11 mouse cellular contexts compared by ENCODE assay signal in genomic region chr1:35759010-35759409, GRCm38 (mm10).
DNase-seq lines count a peak whose midpoint lies in the region; ATAC-seq and TF ChIP-seq lines count a peak whose summit lies in the region.
"Had no signal": no experiment of that assay in that cellular context is flagged by ENCODE, and none has a peak within 500 bp of the region (broad histone marks: within the 10 kb centered on the region; RNA-seq: fewer than 3 reads in every experiment).

No protein-coding gene starts in this region.

- no peak for ATAC-seq in heart, embryonic 16.5 days (replicated peaks; ENCODE audit: extremely low read depth, insufficient read depth, low FRiP score)

- intact Hi-C loops in left cerebral cortex, postnatal 10 days (cut with DNase I): no loop called here

- no peak overlapping the region for H3K4me3 ChIP-seq in heart, embryonic 16.5 days (ENCODE audit: low read length)
- H3K4me3 ChIP-seq in cerebellum, adult 2 months (replicated peaks; ENCODE audit: insufficient read depth, low read depth, low read length): no peak overlapping the region
- H3K4me3 ChIP-seq: kidney, embryonic 15.5 days had no signal

- peaks cover 9% of the 10 kb centered on the region; the same call in 1 of the 2 replicates for H3K4me1 ChIP-seq in heart, embryonic 16.5 days (ENCODE audit: control insufficient read depth, insufficient read depth, low read length)
- H3K4me1 ChIP-seq in cerebellum, adult 2 months (ENCODE audit: control insufficient read depth, insufficient read depth, low read length): peaks cover 4% of the 10 kb centered on the region

- H3K9ac ChIP-seq in heart, embryonic 16.5 days (ENCODE audit: low read length): no peak overlapping the region
- H3K9ac ChIP-seq: kidney, embryonic 15.5 days; lung, embryonic 14.5 days had no signal

- H3K4me2 ChIP-seq in heart, embryonic 16.5 days (ENCODE audit: low read depth, low read length): no peak overlapping the region
- H3K4me2 ChIP-seq: kidney, embryonic 15.5 days; lung, embryonic 14.5 days had no signal

- DNase-seq in heart, adult 18-20 months: no peak
- DNase-seq in frontal cortex, postnatal 14 days (ENCODE audit: low spot score in 2 of 2): peak; percentile 56 to 74
- peak; percentile 48 to 52 for DNase-seq in left cerebral cortex, postnatal 10 days (ENCODE audit: extremely low spot score in 1 of 2, low spot score in 2 of 2)
- peak; percentile 13 for DNase-seq in right cerebral cortex, postnatal 4 days
- DNase-seq in cerebellum, adult 2 months: no peak
- DNase-seq in adrenal gland, postnatal 10 days: no peak
- DNase-seq: lung, embryonic 14.5 days; spleen, adult 18-20 months; thymus, postnatal 25 days had no signal

- TF ChIP-seq CTCF in cerebellum, adult 2 months (IDR thresholded peaks at IDR 0.05; ENCODE audit: borderline replicate concordance, insufficient read depth, low read depth, low read length): no peak

- no peaks in the 10 kb centered on the region for H3K36me3 ChIP-seq in heart, embryonic 16.5 days (ENCODE audit: control insufficient read depth, insufficient read depth)
- H3K36me3 ChIP-seq: kidney, embryonic 15.5 days had no signal

- H3K27me3 ChIP-seq in heart, embryonic 16.5 days (ENCODE audit: control insufficient read depth, insufficient read depth, low read length): no peaks in the 10 kb centered on the region
- H3K27me3 ChIP-seq in cerebellum, adult 2 months (ENCODE audit: control insufficient read depth, insufficient read depth, low read length): no peaks in the 10 kb centered on the region; the same call in 1 of the 2 replicates
- H3K27me3 ChIP-seq: kidney, embryonic 15.5 days had no signal

- no peak for TF ChIP-seq POLR2A in cerebellum, adult 2 months (IDR thresholded peaks at IDR 0.05; ENCODE audit: borderline replicate concordance, insufficient read depth, low read length)

- H3K27ac ChIP-seq in heart, embryonic 16.5 days (ENCODE audit: low read length): peak overlapping the region; percentile 12
- H3K27ac ChIP-seq in cerebellum, adult 2 months (ENCODE audit: insufficient read depth, low read length): no peak overlapping the region
- H3K27ac ChIP-seq: kidney, embryonic 15.5 days had no signal

- H3K9me3 ChIP-seq in heart, embryonic 16.5 days (replicated peaks; ENCODE audit: control insufficient read depth, low read length): no peaks in the 10 kb centered on the region
- H3K9me3 ChIP-seq: kidney, embryonic 15.5 days had no signal

- 86% methylated on average over 12 of the region's 12 CpGs for WGBS in heart, embryonic 16.5 days
- WGBS in cerebellum, adult 2 months: 94% methylated on average over 12 of the region's 12 CpGs

Comparison
In these comparisons a context has a peak if more than half of its experiments do, and no peak if none do; other contexts are left out.
1. DNase-seq: peak in frontal cortex, postnatal 14 days (2 of 2), left cerebral cortex, postnatal 10 days (2 of 2) and right cerebral cortex, postnatal 4 days (single experiment); none in heart, adult 18-20 months (0 of 2), cerebellum, adult 2 months (0 of 2) and adrenal gland, postnatal 10 days (single experiment).